Mouse (Mus musculus) activated CD4-positive, CD25-positive, alpha-beta regulatory T cell (primary cell): Measurements from ENCODE around the gene Cym. TPM values are rescaled to one million over a fixed set of nuclear protein-coding genes. Genes with fewer than 3 reads are reported as not detected.

ENCODE experiments used
- polyA plus RNA-seq, 2 experiments: library from polyadenylated mRNA; unstranded; fragments of 100-300 nt; shearing (Covaris generic); gene quantifications; one replicate each; pipeline ENCODE4 v1.2.1; 2017

Gene Cym
- not detected for polyA plus RNA-seq

GRCm38 (mm10) chr3:107221608-107222007 is at the start of gene Cym:
Gene Cym (minus strand): TSS chr3:107221732.

GRCm38 (mm10) chr3:107239607-107240006 is 18.1 kb upstream of the Cym start, which contains the start of gene Prok1:
Gene Prok1 (minus strand): TSS chr3:107239707.

GRCm38 (mm10) chr3:107230527-107230926 is 9.0 kb upstream of the Cym start, which contains the start of gene A630076J17Rik:
Gene A630076J17Rik (plus strand): TSS chr3:107230614.

GRCm38 (mm10) chr3:107182756-107183155 is 38.8 kb downstream of the Cym start, which contains the start of gene Kcna10:
Gene Kcna10 (plus strand): TSS chr3:107183056.

Other genes with a start within 250 kb of the Cym start
- 100 to 1,000 TPM in 1 of 2 experiments, 10 to 100 TPM in 1; 44.9 to 133 TPM for gene Kcna3, start 185.6 kb downstream of the Cym start, polyA plus RNA-seq
- 1 to 10 TPM in 1 of 2 experiments, under 1 TPM in 1; 0.11 to 1.4 TPM for gene Kcna2, start 120.6 kb downstream of the Cym start, polyA plus RNA-seq
- gene Kcna10, start 38.7 kb downstream of the Cym start, polyA plus RNA-seq = not detected
- under 1 TPM in 1 of 2 experiments, not detected in 1; 0.16 TPM for gene A630076J17Rik, start 8.9 kb upstream of the Cym start, polyA plus RNA-seq
- under 1 TPM in 1 of 2 experiments, not detected in 1; 0.09 TPM for gene Prok1, start 18.0 kb upstream of the Cym start, polyA plus RNA-seq
- gene Lamtor5, start 57.1 kb upstream of the Cym start, polyA plus RNA-seq = 100 to 1,000 TPM; 226 to 286 TPM
- 1 to 10 TPM in 1 of 2 experiments, under 1 TPM in 1; 0.61 to 1.4 TPM for gene Slc16a4, start 69.5 kb upstream of the Cym start, polyA plus RNA-seq
- gene Rbm15, start 111.9 kb upstream of the Cym start, polyA plus RNA-seq = 1 to 10 TPM; 5.8 to 8.6 TPM
- gene Kcnc4, start 237.8 kb upstream of the Cym start, polyA plus RNA-seq = under 1 TPM in 1 of 2 experiments, not detected in 1; 0.07 TPM